Mouse (Mus musculus): ENCODE measurements around the gene Ndufv3.
A peak's percentile ranks its signal among the peaks of the same experiment; 100 is the strongest.

Gene Ndufv3

GRCm38 (mm10) chr17:31519946-31520838 lies at the start of gene Ndufv3, which contains the start of gene Wdr4:
TSS of gene Ndufv3 (plus strand) at chr17:31520115.
TSS of gene Wdr4 (minus strand) at chr17:31519980.
- DNase-seq (ENCODE audit: extremely low read depth, low read depth) = peak; percentile 92

GRCm38 (mm10) chr17:31470766-31471418 lies 49.0 kb upstream of the Ndufv3 start:
- DNase-seq (ENCODE audit: extremely low read depth, low read depth) = no peak

DNA sequence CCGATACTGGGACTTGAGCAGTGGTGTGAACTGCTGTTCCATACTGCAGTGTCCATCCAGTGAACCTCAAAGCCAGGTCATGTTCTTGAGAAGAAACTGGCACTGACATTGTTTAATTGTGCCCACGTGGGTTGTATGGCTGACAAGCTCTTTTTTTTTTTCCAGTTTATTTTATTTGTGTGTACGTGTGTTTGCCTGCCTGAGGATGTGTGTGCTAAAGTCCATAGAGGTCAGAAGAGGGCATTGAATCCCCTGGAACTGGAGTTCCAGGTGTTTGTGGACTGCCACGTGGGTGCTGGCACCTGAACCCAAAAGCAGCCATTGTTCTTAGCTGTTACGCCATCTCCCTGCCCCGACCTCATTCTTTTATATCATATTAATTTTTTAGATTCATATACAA lies 45.5 kb upstream of the Ndufv3 start:
- no peak for DNase-seq (ENCODE audit: extremely low read depth, low read depth)

GRCm38 (mm10) chr17:31478606-31479005 lies 41.3 kb upstream of the Ndufv3 start:
- DNase-seq (ENCODE audit: extremely low read depth, low read depth) = no peak

- DNase-seq (ENCODE audit: extremely low read depth, low read depth) = no peak
Measured at GRCm38 (mm10) chr17:31479108-31479844, 40.6 kb upstream of the Ndufv3 start.

DNA sequence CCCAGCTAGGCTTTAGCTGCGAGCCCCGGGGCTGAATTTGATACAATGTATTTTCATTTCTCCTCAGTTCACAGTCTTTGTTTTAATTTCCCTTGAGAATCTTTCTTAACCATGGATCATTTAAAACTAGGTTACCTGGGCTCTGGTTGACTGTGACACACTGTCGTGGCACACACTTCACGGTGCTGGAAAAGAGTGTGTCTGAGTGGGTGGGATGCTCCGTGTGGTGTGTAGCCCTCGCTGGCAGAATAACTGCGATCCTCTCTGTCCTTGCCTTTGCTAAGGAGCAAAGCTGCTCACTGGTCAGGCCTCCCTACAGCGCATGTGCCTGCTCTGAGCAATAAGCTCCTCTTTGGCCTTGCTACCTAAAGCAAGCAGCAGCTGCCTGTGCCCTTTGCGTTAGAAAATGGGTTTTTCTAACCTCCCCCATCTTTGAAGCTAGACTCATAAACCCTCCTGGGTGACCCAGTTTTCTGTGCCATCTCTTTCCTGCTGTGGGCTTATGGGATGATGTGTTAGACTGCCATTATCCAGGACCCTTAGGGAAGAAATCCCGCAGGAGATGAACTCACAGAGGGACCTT lies 33.2 kb upstream of the Ndufv3 start:
- no peak for DNase-seq (ENCODE audit: extremely low read depth, low read depth)

DNA sequence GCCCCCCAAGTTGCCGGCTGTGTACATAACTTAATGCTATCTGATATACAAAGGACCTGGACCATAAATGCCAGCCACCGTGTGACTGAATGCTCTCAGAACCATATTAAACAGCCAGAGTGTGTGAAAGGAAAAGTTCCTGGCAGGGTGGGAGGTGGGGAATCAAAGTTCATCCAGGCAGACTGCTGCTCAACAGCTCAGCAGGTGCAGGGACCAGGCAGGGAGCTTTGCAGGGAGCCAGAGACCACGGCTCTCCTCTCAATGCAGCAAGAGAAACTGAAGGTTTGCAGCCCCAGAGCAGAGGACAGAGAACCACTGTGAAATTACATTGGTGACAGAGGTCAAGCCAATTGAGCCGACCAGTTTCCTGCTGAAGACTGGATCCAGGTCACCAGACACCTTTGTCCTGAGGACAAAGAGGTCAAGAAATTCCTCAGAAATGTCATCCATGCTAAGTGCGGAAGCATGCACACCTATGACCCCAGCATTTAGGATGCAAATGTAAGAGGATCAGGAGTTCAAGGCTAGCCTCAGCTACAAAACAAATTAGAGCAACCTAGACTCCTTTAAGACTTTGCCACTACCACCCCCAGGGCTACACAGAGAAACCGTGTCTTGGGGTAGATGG lies 32.4 kb upstream of the Ndufv3 start:
- no peak for DNase-seq (ENCODE audit: extremely low read depth, low read depth)

DNA sequence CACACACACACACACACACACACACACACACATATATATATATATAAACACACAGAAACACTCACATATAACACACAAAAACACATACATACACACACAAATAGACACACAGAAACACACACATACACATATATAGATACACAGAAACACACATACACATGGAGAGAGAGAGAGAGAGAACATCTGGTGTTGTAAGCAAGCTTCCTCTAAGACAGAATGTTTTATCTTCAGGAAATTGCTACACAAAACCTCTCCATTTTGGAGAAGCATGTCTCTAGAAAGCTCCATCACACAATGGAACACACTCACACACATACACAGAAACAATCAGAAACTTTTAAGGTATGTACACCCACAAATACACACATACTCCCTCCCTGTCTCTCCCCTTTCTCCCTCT lies 28.6 kb upstream of the Ndufv3 start:
- DNase-seq (ENCODE audit: extremely low read depth, low read depth) = no peak

- DNase-seq (ENCODE audit: extremely low read depth, low read depth) = peak; percentile 38
Measured at GRCm38 (mm10) chr17:31492416-31492815, 27.5 kb upstream of the Ndufv3 start.

GRCm38 (mm10) chr17:31494989-31495388 lies 24.9 kb upstream of the Ndufv3 start:
- no peak for DNase-seq (ENCODE audit: extremely low read depth, low read depth)

GRCm38 (mm10) chr17:31497726-31498125 lies 22.2 kb upstream of the Ndufv3 start:
- no peak for DNase-seq (ENCODE audit: extremely low read depth, low read depth)

DNA sequence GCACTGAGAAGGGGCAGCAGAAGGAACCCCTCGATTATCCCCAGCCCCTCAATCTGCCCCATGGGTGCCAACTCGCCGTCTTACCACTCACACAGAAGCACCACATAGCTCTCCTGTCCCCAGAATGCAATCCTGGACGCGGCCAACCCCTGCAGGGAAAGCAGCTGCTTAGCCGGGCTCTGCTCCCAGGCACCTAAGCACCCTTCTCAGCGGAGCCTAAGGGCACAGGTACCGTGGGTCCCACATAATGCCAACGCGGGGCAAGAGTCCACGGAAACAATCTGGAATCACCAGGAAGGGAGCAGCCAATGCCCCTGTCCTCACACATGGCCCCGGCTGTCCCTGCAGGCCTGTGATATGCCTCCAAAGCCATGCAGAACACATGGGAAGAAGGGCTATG lies 20.2 kb upstream of the Ndufv3 start:
- DNase-seq (ENCODE audit: extremely low read depth, low read depth) = no peak

GRCm38 (mm10) chr17:31500416-31500815 lies 19.5 kb upstream of the Ndufv3 start:
- no peak for DNase-seq (ENCODE audit: extremely low read depth, low read depth)

- no peak for DNase-seq (ENCODE audit: extremely low read depth, low read depth)
Measured at GRCm38 (mm10) chr17:31500908-31501307, 19.0 kb upstream of the Ndufv3 start.

GRCm38 (mm10) chr17:31502261-31502927 lies 17.5 kb upstream of the Ndufv3 start:
- DNase-seq (ENCODE audit: extremely low read depth, low read depth) = peak; percentile 59

DNA sequence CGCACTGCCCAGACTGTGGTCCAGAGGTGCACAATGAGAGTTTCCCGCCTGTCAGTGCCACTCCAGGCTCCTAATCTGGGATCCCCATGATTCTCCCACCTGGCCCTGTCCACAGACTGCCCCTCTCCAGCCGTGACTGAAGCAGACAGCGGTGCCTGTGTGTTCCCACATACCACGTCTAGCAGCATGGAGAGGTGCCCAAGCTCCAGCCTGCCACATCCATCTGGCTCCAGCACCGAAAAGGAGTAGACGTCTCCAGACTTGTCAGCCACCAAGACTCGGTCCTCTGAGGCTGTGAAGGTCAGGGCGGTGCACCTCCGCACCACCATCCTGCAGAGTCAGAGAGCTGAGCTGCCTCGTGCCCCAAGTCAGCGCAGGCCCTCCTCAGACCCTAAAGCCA lies 16.6 kb upstream of the Ndufv3 start:
- DNase-seq (ENCODE audit: extremely low read depth, low read depth) = no peak

DNA sequence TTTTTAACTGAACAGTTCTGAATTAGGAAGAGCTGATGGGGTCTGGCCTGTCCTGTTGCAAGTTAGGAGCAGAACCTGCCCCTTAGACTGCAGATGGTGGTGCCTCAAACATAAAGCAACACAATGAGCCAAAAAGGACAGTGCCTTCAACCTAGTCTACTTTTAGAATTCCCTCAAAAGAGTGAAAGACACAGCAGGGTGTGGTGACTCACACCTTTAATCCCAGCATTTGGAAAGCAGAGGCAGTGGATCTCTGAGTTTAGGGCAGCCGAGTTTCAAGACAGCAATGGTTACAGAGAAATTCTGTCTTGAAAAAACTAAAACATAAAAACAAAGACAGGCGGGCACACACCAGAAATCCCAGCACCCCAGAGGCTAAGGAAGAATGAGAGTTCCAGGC lies 16.0 kb upstream of the Ndufv3 start:
- DNase-seq (ENCODE audit: extremely low read depth, low read depth) = no peak

DNA sequence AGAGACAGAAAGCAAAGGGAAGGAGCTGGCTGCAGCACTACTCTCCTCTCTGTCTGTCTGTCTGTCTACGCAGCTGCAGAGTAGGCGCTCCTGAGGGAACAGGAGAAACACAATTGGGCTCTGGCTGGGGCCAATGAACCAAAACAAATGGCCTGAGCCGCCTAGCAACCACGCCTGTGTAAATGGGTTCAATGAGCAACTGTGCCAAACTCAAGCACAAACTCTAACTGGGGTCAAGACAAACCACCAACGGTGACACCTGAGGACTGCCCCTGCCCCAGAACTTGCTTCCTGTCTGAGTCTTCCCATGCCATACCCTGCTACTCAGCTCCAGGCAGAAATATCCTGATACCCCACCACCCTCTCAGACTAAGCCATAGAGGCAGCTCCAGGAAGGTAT lies 14.9 kb upstream of the Ndufv3 start:
- DNase-seq (ENCODE audit: extremely low read depth, low read depth) = no peak

DNA sequence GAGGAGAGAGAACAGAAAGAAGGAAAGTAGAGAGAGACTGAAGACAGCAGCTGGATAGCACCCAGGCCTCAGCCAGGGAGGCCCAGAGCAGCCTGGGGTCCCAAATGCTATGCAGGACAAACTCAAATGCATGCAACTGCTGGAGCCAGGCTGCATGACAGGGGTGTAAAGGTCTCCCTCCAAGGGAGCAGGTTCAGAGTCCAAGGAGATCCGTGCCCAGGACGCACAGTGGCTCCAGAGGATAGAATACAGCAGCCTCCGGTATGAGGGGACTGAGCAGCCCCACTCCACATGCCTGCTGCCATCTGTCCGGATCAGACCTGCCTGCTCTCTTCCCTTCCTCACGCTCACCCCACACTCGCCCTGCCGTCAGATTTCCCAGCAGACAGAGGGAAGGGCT lies 13.6 kb upstream of the Ndufv3 start:
- DNase-seq (ENCODE audit: extremely low read depth, low read depth) = no peak

DNA sequence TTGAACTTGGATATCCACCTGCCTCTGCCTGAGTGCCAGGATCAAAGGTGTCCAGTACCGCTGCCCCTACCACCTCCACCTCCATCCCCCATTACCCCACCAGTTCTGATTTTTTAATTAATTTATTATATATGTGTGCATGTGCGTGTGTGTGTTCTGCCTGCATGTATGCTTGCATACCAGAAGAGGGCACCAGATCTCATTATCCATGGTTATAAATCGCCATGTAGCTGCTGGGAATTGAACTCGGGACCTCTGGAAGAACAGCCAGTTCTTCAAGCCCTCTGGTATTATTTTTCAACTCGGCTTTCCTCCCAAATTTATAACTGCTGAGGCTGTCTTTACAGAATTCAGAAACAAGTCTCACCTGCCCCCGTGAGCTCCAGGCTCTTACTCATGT lies 9.0 kb upstream of the Ndufv3 start:
- DNase-seq (ENCODE audit: extremely low read depth, low read depth) = peak; percentile 6
